Mouse (Mus musculus): ENCODE results near the gene Aebp2. TPM values are rescaled to one million over a fixed set of nuclear protein-coding genes. Genes with fewer than 3 reads are reported as not detected.

Aebp2 gene
- total and polyA plus RNA-seq, 3 experiments: 25.9 to 42.0 (median 32.5) TPM

- TF ChIP-seq RCOR1 (IDR thresholded peaks at IDR 0.05; ENCODE audit: low read depth, low read length): no peak
- TF ChIP-seq RAD21 (IDR thresholded peaks at IDR 0.05; ENCODE audit: low read depth, low read length): no peak
- TF ChIP-seq MEF2A (IDR thresholded peaks at IDR 0.05; ENCODE audit: extremely low read depth, insufficient replicate concordance, low read depth, low read length, poor library complexity, severe bottlenecking): no peak
- no peak for TF ChIP-seq EP300 (IDR thresholded peaks at IDR 0.05; ENCODE audit: low read depth in 1 of 2, low read length in 2 of 2)
- TF ChIP-seq ETS1 (IDR thresholded peaks at IDR 0.05; ENCODE audit: low read depth, low read length): no peak
Observed at GRCm38 (mm10) chr6:140666486-140667240, 44.2 kb downstream of the Aebp2 start (continued).

GRCm38 (mm10) chr6:140667289-140667906 lies 44.9 kb downstream of the Aebp2 start:
- DNase-seq (ENCODE audit: low read depth, low spot score): no peak
- no peaks in the 10 kb centered on the region for H3K9me3 ChIP-seq (replicated peaks; ENCODE audit: insufficient read depth, low read length)
- no peaks in the 10 kb centered on the region for H3K27me3 ChIP-seq (ENCODE audit: control insufficient read depth in 1 of 2, insufficient read depth in 2 of 2, low read length in 2 of 2)
- TF ChIP-seq ETS1 (IDR thresholded peaks at IDR 0.05; ENCODE audit: low read depth, low read length) (no peak), POLR2AphosphoS2 (IDR thresholded peaks at IDR 0.05; ENCODE audit: low read length) (no peak), POLR2A (IDR thresholded peaks at IDR 0.05; ENCODE audit: control insufficient read depth in 1 of 2, insufficient read depth in 1 of 2, low read depth in 1 of 2, low read length in 2 of 2, poor library complexity in 1 of 2) (no peak), MAFK (IDR thresholded peaks at IDR 0.05; ENCODE audit: borderline replicate concordance, low read depth, low read length) (no peak), MAZ (IDR thresholded peaks at IDR 0.05; ENCODE audit: low read depth, low read length) (no peak), NRF1 (IDR thresholded peaks at IDR 0.05; ENCODE audit: insufficient read depth, low read depth, low read length, poor library complexity, severe bottlenecking) (no peak), CTCF (IDR thresholded peaks at IDR 0.05 in 2 of 3, conservative IDR thresholded peaks at IDR 0.05 in 1 of 3; ENCODE audit: control insufficient read depth in 1 of 3, insufficient read depth in 1 of 3, low read depth in 2 of 3, low read length in 3 of 3, poor library complexity in 1 of 3, severe bottlenecking in 1 of 3) (no peak), CHD2 (IDR thresholded peaks at IDR 0.05; ENCODE audit: low read length) (no peak), UBTF (IDR thresholded peaks at IDR 0.05; ENCODE audit: borderline replicate concordance, insufficient read depth, low read depth, low read length) (no peak), GATA1 (IDR thresholded peaks at IDR 0.05; ENCODE audit: low read depth, low read length) (no peak), SIN3A (IDR thresholded peaks at IDR 0.05; ENCODE audit: low read length) (no peak), MYC (IDR thresholded peaks at IDR 0.05; ENCODE audit: low read depth, low read length) (no peak), RAD21 (IDR thresholded peaks at IDR 0.05; ENCODE audit: low read depth, low read length) (no peak), MEF2A (IDR thresholded peaks at IDR 0.05; ENCODE audit: extremely low read depth, insufficient replicate concordance, low read depth, low read length, poor library complexity, severe bottlenecking) (no peak), MAX (IDR thresholded peaks at IDR 0.05; ENCODE audit: low read length) (no peak), KAT2A (conservative IDR thresholded peaks at IDR 0.05; ENCODE audit: low read depth, low read length) (no peak), RCOR1 (IDR thresholded peaks at IDR 0.05; ENCODE audit: low read depth, low read length) (no peak), MXI1 (IDR thresholded peaks at IDR 0.05; ENCODE audit: low read depth, low read length) (no peak)
- no peak overlapping the region for H3K4me3 ChIP-seq (ENCODE audit: control insufficient read depth in 1 of 2, insufficient read depth in 1 of 2, low read depth in 2 of 2, low read length in 2 of 2)
- no peak overlapping the region for H3K9ac ChIP-seq (ENCODE audit: control insufficient read depth, low read depth, low read length, poor library complexity, severe bottlenecking)
- no peaks in the 10 kb centered on the region for H3K4me1 ChIP-seq (ENCODE audit: control insufficient read depth in 1 of 2, insufficient read depth in 2 of 2, low read length in 2 of 2)
- no peak overlapping the region for H3K27ac ChIP-seq (ENCODE audit: control insufficient read depth, low read depth, low read length)
- no peaks in the 10 kb centered on the region for H3K79me2 ChIP-seq (ENCODE audit: control insufficient read depth, insufficient read depth, low read length, poor library complexity)
- no peaks in the 10 kb centered on the region for H3K36me3 ChIP-seq (ENCODE audit: control insufficient read depth in 1 of 2, insufficient read depth in 2 of 2, low read length in 2 of 2)

All from MEL (cell line).